15 mouse cellular contexts compared by ENCODE assay signal in genomic region chr10:76816436-76816835, GRCm38 (mm10).
DNase-seq lines count a peak whose midpoint lies in the region; ATAC-seq lines count a peak whose summit lies in the region.
"Had no signal": no experiment of that assay in that cellular context is flagged by ENCODE, and none has a peak within 500 bp of the region (broad histone marks: within the 10 kb centered on the region; RNA-seq: fewer than 3 reads in every experiment).

No protein-coding gene starts in this region.

- no peaks in the 10 kb centered on the region for H3K9me3 ChIP-seq in hindbrain, embryonic 11.5 days (ENCODE audit: control insufficient read depth, low read length)
- no peaks in the 10 kb centered on the region for H3K9me3 ChIP-seq in hindbrain, embryonic 13.5 days
- no peaks in the 10 kb centered on the region for H3K9me3 ChIP-seq in embryonic facial prominence, embryonic 14.5 days (ENCODE audit: control insufficient read depth, low read length)
- H3K9me3 ChIP-seq in midbrain, embryonic 16.5 days (replicated peaks; ENCODE audit: control insufficient read depth, low read length, poor library complexity, severe bottlenecking): no peaks in the 10 kb centered on the region
- H3K9me3 ChIP-seq: limb, embryonic 13.5 days had no signal

- no peak overlapping the region for H3K4me2 ChIP-seq in hindbrain, embryonic 11.5 days (replicated peaks; ENCODE audit: low read depth, low read length)
- H3K4me2 ChIP-seq in hindbrain, embryonic 13.5 days: no peak overlapping the region
- H3K4me2 ChIP-seq in embryonic facial prominence, embryonic 14.5 days (ENCODE audit: low read depth, low read length): no peak overlapping the region
- no peak overlapping the region for H3K4me2 ChIP-seq in midbrain, embryonic 16.5 days (ENCODE audit: low read length)
- H3K4me2 ChIP-seq: limb, embryonic 13.5 days had no signal

- 45% methylated on average over 7 of the region's 7 CpGs for WGBS in hindbrain, embryonic 11.5 days
- 36% methylated on average over 7 of the region's 7 CpGs for WGBS in hindbrain, embryonic 13.5 days
- WGBS in embryonic facial prominence, embryonic 14.5 days: 28% methylated on average over 7 of the region's 7 CpGs
- 16% methylated on average over 7 of the region's 7 CpGs for WGBS in midbrain, embryonic 16.5 days

- peak; percentile 45; the same call in 1 of the 2 replicates for ATAC-seq in hindbrain, embryonic 11.5 days (ENCODE audit: low FRiP score)
- no peak for ATAC-seq in hindbrain, embryonic 13.5 days (ENCODE audit: low FRiP score)
- peak; percentile 70; the same call in 1 of the 2 replicates for ATAC-seq in embryonic facial prominence, embryonic 14.5 days (ENCODE audit: low read depth)
- ATAC-seq in midbrain, embryonic 16.5 days: peak; percentile 73
- ATAC-seq in activated CD4-positive, CD25-positive, alpha-beta regulatory T cell, adult 4 months: no peak
- ATAC-seq: CD4-positive, CD25-positive, alpha-beta regulatory T cell, adult 4 months had no signal

- peaks cover 2% of the 10 kb centered on the region; the same call in 1 of the 2 replicates for H3K4me1 ChIP-seq in hindbrain, embryonic 11.5 days (replicated peaks; ENCODE audit: control insufficient read depth, insufficient read depth, low read length)
- H3K4me1 ChIP-seq in hindbrain, embryonic 13.5 days (replicated peaks): peaks cover 14% of the 10 kb centered on the region
- H3K4me1 ChIP-seq in embryonic facial prominence, embryonic 14.5 days (ENCODE audit: control insufficient read depth, insufficient read depth, low read length): no peaks in the 10 kb centered on the region
- H3K4me1 ChIP-seq in midbrain, embryonic 16.5 days (ENCODE audit: control insufficient read depth, insufficient read depth, low read length): peaks cover 8% of the 10 kb centered on the region; the same call in 1 of the 2 replicates

- H3K27ac ChIP-seq in hindbrain, embryonic 11.5 days (ENCODE audit: low read depth, low read length): no peak overlapping the region
- H3K27ac ChIP-seq in hindbrain, embryonic 13.5 days: no peak overlapping the region
- H3K27ac ChIP-seq in embryonic facial prominence, embryonic 14.5 days (replicated peaks; ENCODE audit: low read depth, low read length): no peak overlapping the region
- H3K27ac ChIP-seq in midbrain, embryonic 16.5 days (ENCODE audit: low read length): 0 out of 2 replicates have a peak overlapping the region, but pooled peaks have one; percentile 23
- H3K27ac ChIP-seq: limb, embryonic 13.5 days had no signal

- H3K4me3 ChIP-seq in hindbrain, embryonic 11.5 days (ENCODE audit: low read depth, low read length): no peak overlapping the region
- H3K4me3 ChIP-seq in hindbrain, embryonic 13.5 days: no peak overlapping the region
- H3K4me3 ChIP-seq in embryonic facial prominence, embryonic 14.5 days (ENCODE audit: low read depth, low read length): no peak overlapping the region
- no peak overlapping the region for H3K4me3 ChIP-seq in midbrain, embryonic 16.5 days (ENCODE audit: low read depth, low read length)
- H3K4me3 ChIP-seq: erythroblast, embryonic 14.5 days; limb, embryonic 13.5 days had no signal

- H3K27me3 ChIP-seq in hindbrain, embryonic 11.5 days (ENCODE audit: control insufficient read depth, insufficient read depth, low read length): no peaks in the 10 kb centered on the region
- H3K27me3 ChIP-seq in hindbrain, embryonic 13.5 days: no peaks in the 10 kb centered on the region
- H3K27me3 ChIP-seq in embryonic facial prominence, embryonic 14.5 days (replicated peaks; ENCODE audit: control insufficient read depth, insufficient read depth, low read length): no peaks in the 10 kb centered on the region
- H3K27me3 ChIP-seq in midbrain, embryonic 16.5 days (ENCODE audit: control insufficient read depth, insufficient read depth, low read depth, low read length): no peaks in the 10 kb centered on the region; the same call in 1 of the 2 replicates
- H3K27me3 ChIP-seq: limb, embryonic 13.5 days had no signal

- H3K9ac ChIP-seq in hindbrain, embryonic 11.5 days (ENCODE audit: low read depth, low read length): no peak overlapping the region
- no peak overlapping the region for H3K9ac ChIP-seq in hindbrain, embryonic 13.5 days
- no peak overlapping the region for H3K9ac ChIP-seq in embryonic facial prominence, embryonic 14.5 days (ENCODE audit: low read depth, low read length)
- H3K9ac ChIP-seq in midbrain, embryonic 16.5 days (ENCODE audit: low read depth, low read length): no peak overlapping the region
- H3K9ac ChIP-seq: limb, embryonic 13.5 days had no signal

- no peaks in the 10 kb centered on the region for H3K36me3 ChIP-seq in hindbrain, embryonic 11.5 days (ENCODE audit: control insufficient read depth, insufficient read depth, low read length)
- no peaks in the 10 kb centered on the region for H3K36me3 ChIP-seq in hindbrain, embryonic 13.5 days
- H3K36me3 ChIP-seq in embryonic facial prominence, embryonic 14.5 days (ENCODE audit: control insufficient read depth, insufficient read depth, low read length): no peaks in the 10 kb centered on the region
- no peaks in the 10 kb centered on the region for H3K36me3 ChIP-seq in midbrain, embryonic 16.5 days (ENCODE audit: control insufficient read depth, insufficient read depth, low read length)
- H3K36me3 ChIP-seq: limb, embryonic 13.5 days had no signal

- DNase-seq in hindbrain, embryonic 11.5 days (ENCODE audit: low spot score): no peak
- DNase-seq in cerebellum, adult 8-10 months: peak; percentile 49
- peak; percentile 36 for DNase-seq in embryonic facial prominence, embryonic 14.5 days (ENCODE audit: low spot score)
- DNase-seq in lung, postnatal 4 days: no peak
- DNase-seq in spleen, adult 12 weeks (ENCODE audit: low spot score): no peak
- DNase-seq: heart, adult 18-20 months; heart, postnatal 4 days; kidney, postnatal 36 days; right cerebral cortex, postnatal 4 days had no signal

Comparison
In these comparisons a context has a peak if more than half of its experiments do, and no peak if none do; other contexts are left out.
1. ATAC-seq: peak in hindbrain, embryonic 11.5 days (single experiment), embryonic facial prominence, embryonic 14.5 days (single experiment) and midbrain, embryonic 16.5 days (single experiment); none in hindbrain, embryonic 13.5 days (single experiment) and activated CD4-positive, CD25-positive, alpha-beta regulatory T cell, adult 4 months (single experiment).
2. DNase-seq: peak in cerebellum, adult 8-10 months (single experiment) and embryonic facial prominence, embryonic 14.5 days (single experiment); none in hindbrain, embryonic 11.5 days (single experiment), lung, postnatal 4 days (0 of 2) and spleen, adult 12 weeks (single experiment).